Mouse (Mus musculus) stomach, embryonic 15.5 days (tissue): ENCODE data around the gene Eaf1. TPM values are rescaled to one million over a fixed set of nuclear protein-coding genes. Genes with fewer than 3 reads are reported as not detected.

Source experiments
- ATAC-seq: fragments of 200-750 bp; cut with Nextera tagmentation; 2 replicates; pipeline ENCODE4 v1.8.0; 2017; ENCODE audit warnings: low read depth, moderate number of reproducible peaks, moderate TSS enrichment; ENCODE audit not compliant: insufficient read depth, low FRiP score
- H3K27ac ChIP-seq: fragments of 300-500 bp; sonication (generic); 2 replicates; pipeline ENCODE4 v1.5.1; 2015; ENCODE audit warnings: mild to moderate bottlenecking, inconsistent platforms
- H3K27me3 ChIP-seq: fragments of 300-500 bp; sonication (generic); replicated peaks from 2 replicates; pipeline ENCODE4 v1.6.1; 2015; ENCODE audit warnings: inconsistent platforms
- H3K36me3 ChIP-seq: fragments of 300-500 bp; sonication (generic); 2 replicates; pipeline ENCODE4 v1.6.1; 2015; ENCODE audit warnings: inconsistent platforms
- H3K4me1 ChIP-seq: fragments of 300-500 bp; sonication (generic); 2 replicates; pipeline ENCODE4 v1.6.1; 2015; ENCODE audit warnings: inconsistent platforms
- H3K4me2 ChIP-seq: fragments of 300-500 bp; sonication (generic); 2 replicates; pipeline ENCODE4 v1.6.1; 2015; ENCODE audit warnings: mild to moderate bottlenecking, inconsistent platforms
- H3K4me3 ChIP-seq: fragments of 300-500 bp; sonication (generic); replicated peaks from 2 replicates; pipeline ENCODE4 v1.5.1; 2015; ENCODE audit warnings: inconsistent platforms
- H3K9ac ChIP-seq: fragments of 300-500 bp; sonication (generic); 2 replicates; pipeline ENCODE4 v1.6.1; 2015; ENCODE audit warnings: inconsistent platforms
- H3K9me3 ChIP-seq: fragments of 300-500 bp; sonication (generic); 2 replicates; pipeline ENCODE4 v1.6.1; 2016; ENCODE audit warnings: inconsistent platforms
- WGBS: fragments of 180-500 bp; shearing (Covaris S2); methylation state at CpG from one replicate; pipeline ENCODE4 v1.1.7; 2015; 5-methylcytosine and 5-hydroxymethylcytosine counted together
- polyA plus RNA-seq: library from polyadenylated mRNA; unstranded; fragments of >200 nt; fragmentation: Nextera tagmentation; extraction: Ambion mirVana; gene quantifications from 2 replicates; pipeline ENCODE4 v1.2.1, GENCODE M21; 2015

Eaf1 gene
- polyA plus RNA-seq, 1 experiment from 2014 or later, result 22.4 TPM

- ATAC-seq, result no peak
- Histone ChIP-seq H3K27me3 (no peaks in the 10 kb centered on the region), H3K36me3 (peaks cover 3% of the 10 kb centered on the region; the same call in 1 of the 2 replicates)
Measured at GRCm38 (mm10) chr14:31473297-31473696, 20.9 kb upstream of the Eaf1 start.

GRCm38 (mm10) chr14:31482417-31482816, 11.8 kb upstream of the Eaf1 start:
- Histone ChIP-seq H3K9me3 (no peaks in the 10 kb centered on the region), H3K27me3 (no peaks in the 10 kb centered on the region), H3K4me3 (no peak overlapping the region), H3K27ac (no peak overlapping the region), H3K9ac (no peak overlapping the region), H3K4me2 (no peak overlapping the region), H3K36me3 (peaks cover 72% of the 10 kb centered on the region), H3K4me1 (no peaks in the 10 kb centered on the region)
- 88% methylated on average over 5 of the region's 5 CpGs for WGBS
- ATAC-seq, result no peak

More at GRCm38 (mm10) chr14:31473297-31473696, 20.9 kb upstream of the Eaf1 start:
- no peak overlapping the region for H3K4me2 ChIP-seq
- no peak overlapping the region for H3K9ac ChIP-seq
- H3K27ac ChIP-seq, result no peak overlapping the region
- no peaks in the 10 kb centered on the region for H3K9me3 ChIP-seq
- no peak overlapping the region for H3K4me3 ChIP-seq
- WGBS, result 77% methylated on average over 2 of the region's 2 CpGs
- H3K4me1 ChIP-seq, result no peaks in the 10 kb centered on the region

- H3K4me3 ChIP-seq, result no peak overlapping the region
- H3K27ac ChIP-seq, result no peak overlapping the region
- H3K9ac ChIP-seq, result no peak overlapping the region
- no peak for ATAC-seq
- H3K4me2 ChIP-seq, result no peak overlapping the region
- WGBS, result 78% methylated on average over 4 of the region's 4 CpGs
- no peaks in the 10 kb centered on the region for H3K9me3 ChIP-seq
- H3K27me3 ChIP-seq, result no peaks in the 10 kb centered on the region
- H3K4me1 ChIP-seq, result no peaks in the 10 kb centered on the region
- H3K36me3 ChIP-seq, result peaks cover 69% of the 10 kb centered on the region
Measured at GRCm38 (mm10) chr14:31486465-31486864, 7.7 kb upstream of the Eaf1 start.

- H3K36me3 ChIP-seq, result peaks cover 57% of the 10 kb centered on the region
Measured at GRCm38 (mm10) chr14:31488055-31488454, 6.1 kb upstream of the Eaf1 start.

GRCm38 (mm10) chr14:31493901-31494300, 298 bp upstream of the Eaf1 start:
- 31% methylated on average over 9 of the region's 9 CpGs for WGBS
- H3K9me3 ChIP-seq, result no peaks in the 10 kb centered on the region
- peak overlapping the region; percentile 81 for H3K4me2 ChIP-seq
- H3K27me3 ChIP-seq, result no peaks in the 10 kb centered on the region
- H3K27ac ChIP-seq, result no peak overlapping the region
- peaks cover 16% of the 10 kb centered on the region for H3K4me1 ChIP-seq
- H3K36me3 ChIP-seq, result peaks cover 23% of the 10 kb centered on the region
- no peak for ATAC-seq
- H3K4me3 ChIP-seq, result peak overlapping the region; percentile 93
- H3K9ac ChIP-seq, result peak overlapping the region; percentile 88

More at GRCm38 (mm10) chr14:31488055-31488454, 6.1 kb upstream of the Eaf1 start:
- Histone ChIP-seq H3K27me3 (no peaks in the 10 kb centered on the region), H3K4me2 (no peak overlapping the region), H3K4me3 (no peak overlapping the region), H3K9ac (no peak overlapping the region), H3K27ac (no peak overlapping the region), H3K9me3 (no peaks in the 10 kb centered on the region), H3K4me1 (no peaks in the 10 kb centered on the region)
- WGBS, result 94% methylated on average over 6 of the region's 6 CpGs
- ATAC-seq, result no peak

GRCm38 (mm10) chr14:31494975-31495455, 816 bp downstream of the Eaf1 start, which contains the start of gene Mettl6:
Mettl6 (minus strand) TSS chr14:31495040.
- ATAC-seq, result peak; percentile 92
- H3K27ac ChIP-seq, result peak within 1 kb of the TSS; percentile 92
- peak within 1 kb of the TSS; percentile 93 for H3K4me3 ChIP-seq
- peaks cover 21% of the 10 kb centered on the region for H3K36me3 ChIP-seq
- H3K4me2 ChIP-seq, result peak within 1 kb of the TSS; percentile 81
- H3K9me3 ChIP-seq, result no peaks in the 10 kb centered on the region
- H3K27me3 ChIP-seq, result no peaks in the 10 kb centered on the region
- H3K9ac ChIP-seq, result peak within 1 kb of the TSS; percentile 88
- 0% methylated on average over 49 of the region's 49 CpGs for WGBS
- H3K4me1 ChIP-seq, result peaks cover 16% of the 10 kb centered on the region

GRCm38 (mm10) chr14:31495538-31495937, 1.3 kb downstream of the Eaf1 start:
- peaks cover 24% of the 10 kb centered on the region for H3K36me3 ChIP-seq
- H3K27ac ChIP-seq, result peak overlapping the region; percentile 92
- peak overlapping the region; percentile 81 for H3K4me2 ChIP-seq
- no peak for ATAC-seq
- H3K9me3 ChIP-seq, result no peaks in the 10 kb centered on the region
- 2% methylated on average over 8 of the region's 8 CpGs for WGBS
- H3K9ac ChIP-seq, result peak overlapping the region; percentile 88
- no peaks in the 10 kb centered on the region for H3K27me3 ChIP-seq
- H3K4me3 ChIP-seq, result peak overlapping the region; percentile 93
- peaks cover 16% of the 10 kb centered on the region for H3K4me1 ChIP-seq

GRCm38 (mm10) chr14:31496241-31496646, 2.0 kb downstream of the Eaf1 start:
- no peak overlapping the region; the same call in 1 of the 2 replicates for H3K27ac ChIP-seq
- peak; percentile 67; the same call in 1 of the 2 replicates for ATAC-seq
- peak overlapping the region; percentile 93 for H3K4me3 ChIP-seq
- WGBS, result 31% methylated on average over 7 of the region's 7 CpGs
- H3K9ac ChIP-seq, result peak overlapping the region; percentile 88; the same call in 1 of the 2 replicates
- peak overlapping the region; percentile 81 for H3K4me2 ChIP-seq
- H3K9me3 ChIP-seq, result no peaks in the 10 kb centered on the region
- no peaks in the 10 kb centered on the region for H3K27me3 ChIP-seq
- H3K36me3 ChIP-seq, result peaks cover 26% of the 10 kb centered on the region
- peaks cover 16% of the 10 kb centered on the region for H3K4me1 ChIP-seq

GRCm38 (mm10) chr14:31499526-31499925, 5.3 kb downstream of the Eaf1 start:
- H3K27ac ChIP-seq, result no peak overlapping the region
- ATAC-seq, result no peak
- no peaks in the 10 kb centered on the region for H3K9me3 ChIP-seq
- H3K4me2 ChIP-seq, result no peak overlapping the region
- 78% methylated on average over 1 of the region's 1 CpGs for WGBS
- peaks cover 49% of the 10 kb centered on the region for H3K36me3 ChIP-seq
- no peak overlapping the region for H3K4me3 ChIP-seq
- H3K27me3 ChIP-seq, result no peaks in the 10 kb centered on the region
- peaks cover 10% of the 10 kb centered on the region for H3K4me1 ChIP-seq
- H3K9ac ChIP-seq, result no peak overlapping the region

GRCm38 (mm10) chr14:31503406-31503805, 9.2 kb downstream of the Eaf1 start:
- no peak for ATAC-seq
- Histone ChIP-seq H3K27me3 (no peaks in the 10 kb centered on the region), H3K4me3 (no peak overlapping the region), H3K9me3 (no peaks in the 10 kb centered on the region), H3K36me3 (peaks cover 77% of the 10 kb centered on the region), H3K4me2 (no peak overlapping the region), H3K9ac (no peak overlapping the region), H3K27ac (no peak overlapping the region), H3K4me1 (no peaks in the 10 kb centered on the region)
- WGBS, result 83% methylated on average over 13 of the region's 13 CpGs

GRCm38 (mm10) chr14:31506456-31506855, 12.3 kb downstream of the Eaf1 start:
- H3K9ac ChIP-seq, result no peak overlapping the region
- no peak for ATAC-seq
- peaks cover 69% of the 10 kb centered on the region for H3K36me3 ChIP-seq
- H3K9me3 ChIP-seq, result no peaks in the 10 kb centered on the region
- H3K27ac ChIP-seq, result no peak overlapping the region
- no peak overlapping the region for H3K4me3 ChIP-seq
- no peaks in the 10 kb centered on the region for H3K27me3 ChIP-seq
- no peak overlapping the region for H3K4me2 ChIP-seq
- 94% methylated on average over 6 of the region's 6 CpGs for WGBS
- H3K4me1 ChIP-seq, result no peaks in the 10 kb centered on the region

GRCm38 (mm10) chr14:31509911-31510310, 15.7 kb downstream of the Eaf1 start:
- no peaks in the 10 kb centered on the region for H3K4me1 ChIP-seq
- H3K9ac ChIP-seq, result no peak overlapping the region
- no peak overlapping the region for H3K4me3 ChIP-seq
- H3K27ac ChIP-seq, result no peak overlapping the region
- H3K4me2 ChIP-seq, result no peak overlapping the region
- peaks cover 40% of the 10 kb centered on the region for H3K36me3 ChIP-seq
- no peaks in the 10 kb centered on the region for H3K27me3 ChIP-seq
- H3K9me3 ChIP-seq, result no peaks in the 10 kb centered on the region
- no peak for ATAC-seq
- 93% methylated on average over 2 of the region's 2 CpGs for WGBS

- Histone ChIP-seq H3K4me3 (no peak overlapping the region), H3K36me3 (peaks cover 36% of the 10 kb centered on the region), H3K4me1 (no peaks in the 10 kb centered on the region), H3K9ac (no peak overlapping the region), H3K27me3 (no peaks in the 10 kb centered on the region), H3K27ac (no peak overlapping the region), H3K9me3 (no peaks in the 10 kb centered on the region), H3K4me2 (no peak overlapping the region)
- WGBS, result 87% methylated on average over 3 of the region's 3 CpGs
- ATAC-seq, result no peak
Measured at GRCm38 (mm10) chr14:31510322-31510721, 16.1 kb downstream of the Eaf1 start.
